Mouse (Mus musculus) embryonic facial prominence, embryonic 11.5 days (tissue): ENCODE measurements around the gene Nrk. TPM values are rescaled to one million over a fixed set of nuclear protein-coding genes. Genes with fewer than 3 reads are reported as not detected.

ENCODE experiments used
- ATAC-seq: fragments of 200-750 bp; cut with Nextera tagmentation; replicated peaks from 2 replicates; pipeline ENCODE4 v1.8.0; 2017; ENCODE audit warnings: low read depth; ENCODE audit not compliant: insufficient number of reproducible peaks, low FRiP score, low TSS enrichment
- DNase-seq: peaks from one replicate; pipeline ENCODE4 v3.0.0-alpha.2; 2015; ENCODE audit warnings: low spot score
- H3K27ac ChIP-seq: fragments of 300-500 bp; sonication (generic); replicated peaks from 2 replicates; pipeline ENCODE4 v1.5.1; 2014; ENCODE audit warnings: mild to moderate bottlenecking, low read depth, low read length, control low read depth
- H3K27me3 ChIP-seq: fragments of 300-500 bp; sonication (generic); 2 replicates; pipeline ENCODE4 v1.6.1; 2014; ENCODE audit warnings: mild to moderate bottlenecking, low read length, moderate library complexity, mixed read lengths; ENCODE audit not compliant: control insufficient read depth, insufficient read depth
- H3K36me3 ChIP-seq: fragments of 300-500 bp; sonication (generic); replicated peaks from 2 replicates; pipeline ENCODE4 v1.6.1; 2014; ENCODE audit warnings: low read depth, mild to moderate bottlenecking, low read length, moderate library complexity, mixed read lengths; ENCODE audit not compliant: control insufficient read depth, insufficient read depth
- H3K4me1 ChIP-seq: fragments of 300-500 bp; sonication (generic); 2 replicates; pipeline ENCODE4 v1.6.1; 2014; ENCODE audit warnings: low read length, mixed read lengths; ENCODE audit not compliant: control insufficient read depth, insufficient read depth
- H3K4me2 ChIP-seq: fragments of 300-500 bp; sonication (generic); 2 replicates; pipeline ENCODE4 v1.6.1; 2014; ENCODE audit warnings: low read depth, mild to moderate bottlenecking, control low read depth, low read length, moderate library complexity
- H3K4me3 ChIP-seq: fragments of 300-500 bp; sonication (generic); 2 replicates; pipeline ENCODE4 v1.5.1; 2014; ENCODE audit warnings: low read depth, low read length, control low read depth
- H3K9ac ChIP-seq: fragments of 300-500 bp; sonication (generic); replicated peaks from 2 replicates; pipeline ENCODE4 v1.6.1; 2014; ENCODE audit warnings: mild to moderate bottlenecking, control low read depth, low read length
- H3K9me3 ChIP-seq: fragments of 300-500 bp; sonication (generic); replicated peaks from 2 replicates; pipeline ENCODE4 v1.6.1; 2016; ENCODE audit warnings: mild to moderate bottlenecking, low read length, inconsistent platforms, mixed read lengths; ENCODE audit not compliant: control insufficient read depth
- WGBS: fragments of 180-500 bp; shearing (Covaris S2); extraction: QIAGEN DNeasy Blood & Tissue Kit; methylation state at CpG from one replicate; pipeline ENCODE4 v1.1.7; 2014; 5-methylcytosine and 5-hydroxymethylcytosine counted together
- polyA plus RNA-seq: library from polyadenylated mRNA; unstranded; fragments of >200 nt; fragmentation: Nextera tagmentation; extraction: Ambion mirVana; gene quantifications from 2 replicates; pipeline ENCODE4 v1.2.1, GENCODE M21; 2014

The Nrk gene
- polyA plus RNA-seq, 1 experiment from 2014 or later: 14.0 TPM

DNA sequence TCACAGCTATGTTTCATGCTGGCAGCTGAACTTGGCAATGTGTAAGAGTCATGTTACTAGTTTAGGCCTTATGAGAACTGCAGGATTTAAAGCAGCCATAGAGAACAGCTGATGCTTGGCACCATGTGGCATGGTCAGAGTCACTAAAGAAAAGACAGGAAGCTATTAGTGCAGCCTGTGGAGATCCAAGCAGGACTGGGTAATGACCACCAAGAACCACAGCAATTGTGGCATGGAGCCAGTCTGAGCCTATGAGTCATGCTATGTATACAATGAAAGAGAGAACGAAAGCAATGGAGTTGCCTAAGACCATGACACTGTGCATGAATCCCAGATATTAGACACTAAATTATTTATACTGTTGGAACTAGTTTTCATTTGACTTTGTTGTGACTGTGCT is 137.7 kb downstream of the Nrk start:
- Histone ChIP-seq H3K4me1 (no peaks in the 10 kb centered on the region), H3K9me3 (no peaks in the 10 kb centered on the region), H3K4me2 (no peak overlapping the region), H3K4me3 (no peak overlapping the region), H3K27me3 (no peaks in the 10 kb centered on the region), H3K27ac (no peak overlapping the region), H3K9ac (no peak overlapping the region), H3K36me3 (no peaks in the 10 kb centered on the region)
- ATAC-seq (no peak), DNase-seq (no peak)
- WGBS: 68% methylated on average over 1 of the region's 1 CpGs

DNA sequence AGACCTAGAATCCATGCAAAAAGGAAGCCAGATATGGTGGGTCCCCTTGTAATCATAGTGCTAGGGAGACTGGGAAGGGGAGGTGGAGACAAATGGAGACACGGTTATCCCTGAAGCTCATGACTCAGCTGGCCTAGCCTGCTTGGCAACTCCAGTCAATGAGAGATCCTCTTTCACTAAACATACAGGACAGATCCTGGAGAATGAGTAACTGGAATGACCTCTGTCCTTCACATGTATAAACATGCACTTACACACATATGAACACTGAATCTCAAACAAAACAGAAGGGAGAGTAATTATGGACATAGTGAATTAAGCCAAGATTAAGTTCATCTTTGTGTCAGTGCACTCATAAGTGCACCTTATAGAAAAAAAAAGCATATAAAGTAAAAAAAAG is 138.9 kb downstream of the Nrk start:
- H3K4me1 ChIP-seq: no peaks in the 10 kb centered on the region
- H3K27me3 ChIP-seq: no peaks in the 10 kb centered on the region
- WGBS: 85% methylated on average over 1 of the region's 1 CpGs

More for the DNA sequence above, 138.9 kb downstream of the Nrk start:
- Histone ChIP-seq H3K4me3 (no peak overlapping the region), H3K4me2 (no peak overlapping the region), H3K9me3 (no peaks in the 10 kb centered on the region), H3K27ac (no peak overlapping the region), H3K9ac (no peak overlapping the region), H3K36me3 (no peaks in the 10 kb centered on the region)
- DNase-seq (no peak), ATAC-seq (no peak)

Other genes starting within 250 kb of the Nrk start
- gene Serpina7, start 170.8 kb downstream of the Nrk start, polyA plus RNA-seq: not detected in 2 replicates
- gene 4930513O06Rik, start 171.8 kb downstream of the Nrk start, polyA plus RNA-seq: not detected in 2 replicates